Mouse (Mus musculus) lung, embryonic 15.5 days (tissue): ENCODE measurements around the gene Nav3. TPM values are rescaled to one million over a fixed set of nuclear protein-coding genes. Genes with fewer than 3 reads are reported as not detected.

ENCODE experiments used
- ATAC-seq: fragments of 200-750 bp; cut with Nextera tagmentation; 2 replicates; pipeline ENCODE4 v1.8.0; 2017; ENCODE audit warnings: moderate number of reproducible peaks, borderline replicate concordance; ENCODE audit not compliant: low FRiP score, low TSS enrichment; ENCODE audit errors: extremely low read depth
- H3K27ac ChIP-seq: fragments of 300-500 bp; sonication (generic); 2 replicates; pipeline ENCODE4 v1.5.1; 2015; ENCODE audit warnings: moderate library complexity, mild to moderate bottlenecking, inconsistent platforms
- H3K27me3 ChIP-seq: fragments of 300-500 bp; sonication (generic); 2 replicates; pipeline ENCODE4 v1.6.1; 2015; ENCODE audit warnings: inconsistent platforms
- H3K36me3 ChIP-seq: fragments of 300-500 bp; sonication (generic); 2 replicates; pipeline ENCODE4 v1.6.1; 2015; ENCODE audit warnings: inconsistent platforms
- H3K4me1 ChIP-seq: fragments of 300-500 bp; sonication (generic); 2 replicates; pipeline ENCODE4 v1.6.1; 2015; ENCODE audit warnings: inconsistent platforms
- H3K4me2 ChIP-seq: fragments of 300-500 bp; sonication (generic); 2 replicates; pipeline ENCODE4 v1.6.1; 2015; ENCODE audit warnings: inconsistent platforms, mild to moderate bottlenecking, moderate library complexity
- H3K4me3 ChIP-seq: fragments of 300-500 bp; sonication (generic); 2 replicates; pipeline ENCODE4 v1.5.1; 2015; ENCODE audit warnings: mild to moderate bottlenecking, inconsistent platforms
- H3K9ac ChIP-seq: fragments of 300-500 bp; sonication (generic); 2 replicates; pipeline ENCODE4 v1.6.1; 2015; ENCODE audit warnings: inconsistent platforms
- H3K9me3 ChIP-seq: fragments of 300-500 bp; sonication (generic); 2 replicates; pipeline ENCODE4 v1.6.1; 2016; ENCODE audit warnings: inconsistent platforms
- WGBS: fragments of 180-500 bp; shearing (Covaris S2); methylation state at CpG from one replicate; pipeline ENCODE4 v1.1.7; 2015; 5-methylcytosine and 5-hydroxymethylcytosine counted together
- polyA plus RNA-seq: library from polyadenylated mRNA; unstranded; fragments of >200 nt; fragmentation: Nextera tagmentation; extraction: Ambion mirVana; gene quantifications from 2 replicates; pipeline ENCODE4 v1.2.1, GENCODE M21; 2015

Nav3 gene
- polyA plus RNA-seq, 1 experiment from 2014 or later: 1.8 TPM

GRCm38 (mm10) chr10:109847631-109848030, 608.4 kb downstream of the Nav3 start:
- Histone ChIP-seq H3K4me1 (no peaks in the 10 kb centered on the region), H3K4me3 (no peak overlapping the region), H3K4me2 (no peak overlapping the region), H3K9ac (no peak overlapping the region), H3K27ac (no peak overlapping the region), H3K36me3 (no peaks in the 10 kb centered on the region), H3K9me3 (no peaks in the 10 kb centered on the region), H3K27me3 (no peaks in the 10 kb centered on the region)
- ATAC-seq: no peak
- WGBS: 60% methylated on average over 4 of the region's 4 CpGs

GRCm38 (mm10) chr10:109843661-109844060, 612.3 kb downstream of the Nav3 start:
- no peak overlapping the region for H3K27ac ChIP-seq
- H3K4me3 ChIP-seq: no peak overlapping the region
- ATAC-seq: no peak
- H3K4me2 ChIP-seq: no peak overlapping the region
- no peaks in the 10 kb centered on the region for H3K4me1 ChIP-seq
- H3K27me3 ChIP-seq: no peaks in the 10 kb centered on the region
- 52% methylated on average over 4 of the region's 4 CpGs for WGBS
- no peak overlapping the region for H3K9ac ChIP-seq
- no peaks in the 10 kb centered on the region for H3K36me3 ChIP-seq
- no peaks in the 10 kb centered on the region for H3K9me3 ChIP-seq

GRCm38 (mm10) chr10:109832768-109833291, 623.2 kb downstream of the Nav3 start:
- Histone ChIP-seq H3K4me2 (peak overlapping the region; percentile 25; the same call in 1 of the 2 replicates), H3K4me1 (no peaks in the 10 kb centered on the region), H3K9ac (no peak overlapping the region), H3K9me3 (no peaks in the 10 kb centered on the region), H3K36me3 (no peaks in the 10 kb centered on the region), H3K27ac (no peak overlapping the region), H3K4me3 (no peak overlapping the region), H3K27me3 (no peaks in the 10 kb centered on the region)
- no peak for ATAC-seq
- WGBS: 41% methylated on average over 18 of the region's 18 CpGs

- Histone ChIP-seq H3K9ac (no peak overlapping the region), H3K9me3 (no peaks in the 10 kb centered on the region), H3K27ac (no peak overlapping the region), H3K4me1 (no peaks in the 10 kb centered on the region), H3K27me3 (no peaks in the 10 kb centered on the region), H3K4me3 (no peak overlapping the region), H3K36me3 (no peaks in the 10 kb centered on the region), H3K4me2 (no peak overlapping the region)
- ATAC-seq: no peak
- WGBS: 43% methylated on average over 5 of the region's 5 CpGs
Measured at GRCm38 (mm10) chr10:109806782-109807493, 649.1 kb downstream of the Nav3 start.

- Histone ChIP-seq H3K4me1 (no peaks in the 10 kb centered on the region), H3K27me3 (no peaks in the 10 kb centered on the region), H3K9me3 (no peaks in the 10 kb centered on the region), H3K4me3 (no peak overlapping the region), H3K27ac (no peak overlapping the region), H3K36me3 (no peaks in the 10 kb centered on the region), H3K4me2 (no peak overlapping the region), H3K9ac (no peak overlapping the region)
- no peak for ATAC-seq
Measured at GRCm38 (mm10) chr10:109803441-109803840, 652.6 kb downstream of the Nav3 start.

- ATAC-seq: no peak
- Histone ChIP-seq H3K4me3 (no peak overlapping the region), H3K9ac (no peak overlapping the region), H3K9me3 (no peaks in the 10 kb centered on the region), H3K27ac (no peak overlapping the region), H3K36me3 (no peaks in the 10 kb centered on the region), H3K27me3 (no peaks in the 10 kb centered on the region), H3K4me2 (no peak overlapping the region), H3K4me1 (no peaks in the 10 kb centered on the region)
- 51% methylated on average over 1 of the region's 1 CpGs for WGBS
Measured at GRCm38 (mm10) chr10:109802236-109802635, 653.8 kb downstream of the Nav3 start.

- H3K4me2 ChIP-seq: no peak overlapping the region
- 75% methylated on average over 6 of the region's 6 CpGs for WGBS
- no peaks in the 10 kb centered on the region for H3K9me3 ChIP-seq
- H3K27me3 ChIP-seq: no peaks in the 10 kb centered on the region
- H3K4me1 ChIP-seq: no peaks in the 10 kb centered on the region
- no peak overlapping the region for H3K4me3 ChIP-seq
- H3K9ac ChIP-seq: no peak overlapping the region
- no peak overlapping the region for H3K27ac ChIP-seq
- no peaks in the 10 kb centered on the region for H3K36me3 ChIP-seq
- ATAC-seq: no peak
Measured at GRCm38 (mm10) chr10:109799246-109799645, 656.8 kb downstream of the Nav3 start.

GRCm38 (mm10) chr10:109796981-109797380, 659.0 kb downstream of the Nav3 start:
- WGBS: 46% methylated on average over 3 of the region's 3 CpGs
- H3K27me3 ChIP-seq: no peaks in the 10 kb centered on the region
- H3K9me3 ChIP-seq: no peaks in the 10 kb centered on the region
- no peak overlapping the region for H3K4me3 ChIP-seq
- no peak overlapping the region for H3K27ac ChIP-seq
- H3K36me3 ChIP-seq: no peaks in the 10 kb centered on the region
- H3K9ac ChIP-seq: no peak overlapping the region
- no peak overlapping the region for H3K4me2 ChIP-seq
- no peak for ATAC-seq
- no peaks in the 10 kb centered on the region for H3K4me1 ChIP-seq

- H3K4me3 ChIP-seq: no peak overlapping the region
- no peak overlapping the region for H3K27ac ChIP-seq
- no peak overlapping the region for H3K4me2 ChIP-seq
- no peak overlapping the region for H3K9ac ChIP-seq
- H3K4me1 ChIP-seq: no peaks in the 10 kb centered on the region
- no peaks in the 10 kb centered on the region for H3K36me3 ChIP-seq
- no peaks in the 10 kb centered on the region for H3K27me3 ChIP-seq
- H3K9me3 ChIP-seq: no peaks in the 10 kb centered on the region
- ATAC-seq: no peak
- WGBS: 50% methylated on average over 4 of the region's 4 CpGs
Measured at GRCm38 (mm10) chr10:109793491-109793890, 662.5 kb downstream of the Nav3 start.

- 74% methylated on average over 2 of the region's 2 CpGs for WGBS
- no peak for ATAC-seq
- H3K27ac ChIP-seq: no peak overlapping the region
- H3K9me3 ChIP-seq: no peaks in the 10 kb centered on the region
- no peak overlapping the region for H3K9ac ChIP-seq
- no peaks in the 10 kb centered on the region for H3K36me3 ChIP-seq
- H3K4me2 ChIP-seq: no peak overlapping the region
- no peaks in the 10 kb centered on the region for H3K4me1 ChIP-seq
- H3K4me3 ChIP-seq: no peak overlapping the region
- H3K27me3 ChIP-seq: no peaks in the 10 kb centered on the region
Measured at GRCm38 (mm10) chr10:109788728-109789127, 667.3 kb downstream of the Nav3 start.

GRCm38 (mm10) chr10:109779109-109779508, 676.9 kb downstream of the Nav3 start:
- H3K4me3 ChIP-seq: no peak overlapping the region
- no peaks in the 10 kb centered on the region for H3K4me1 ChIP-seq
- H3K27ac ChIP-seq: no peak overlapping the region
- H3K9me3 ChIP-seq: no peaks in the 10 kb centered on the region
- no peak overlapping the region for H3K9ac ChIP-seq
- no peaks in the 10 kb centered on the region for H3K36me3 ChIP-seq
- H3K4me2 ChIP-seq: no peak overlapping the region
- 90% methylated on average over 4 of the region's 4 CpGs for WGBS
- no peak for ATAC-seq
- no peaks in the 10 kb centered on the region for H3K27me3 ChIP-seq

GRCm38 (mm10) chr10:109769092-109769491, 686.9 kb downstream of the Nav3 start:
- H3K4me2 ChIP-seq: no peak overlapping the region
- H3K9ac ChIP-seq: no peak overlapping the region
- H3K9me3 ChIP-seq: no peaks in the 10 kb centered on the region
- no peak for ATAC-seq
- no peaks in the 10 kb centered on the region for H3K36me3 ChIP-seq
- H3K4me3 ChIP-seq: no peak overlapping the region
- no peak overlapping the region for H3K27ac ChIP-seq
- no peaks in the 10 kb centered on the region for H3K27me3 ChIP-seq
- no peaks in the 10 kb centered on the region for H3K4me1 ChIP-seq
- WGBS: 78% methylated on average over 8 of the region's 8 CpGs
